Mouse (Mus musculus): Measurements from ENCODE around the gene H2-D1. TPM values are rescaled to one million over a fixed set of nuclear protein-coding genes. Genes with fewer than 3 reads are reported as not detected.

Gene H2-D1
- polyA plus RNA-seq, 1 experiment from 2014 or later, result 37.7 TPM

GRCm38 (mm10) chr17:35251981-35252380, 10.5 kb upstream of the H2-D1 start:
- Histone ChIP-seq H3K4me3 (no peak overlapping the region), H3K36me3 (ENCODE audit: poor library complexity, severe bottlenecking) (peaks cover 77% of the 10 kb centered on the region), H3K9ac (no peak overlapping the region), H3K27ac (no peak overlapping the region), H3K4me1 (peaks cover 10% of the 10 kb centered on the region; the same call in 1 of the 2 replicates), H3K9me3 (replicated peaks) (no peaks in the 10 kb centered on the region), H3K27me3 (no peaks in the 10 kb centered on the region), H3K4me2 (no peak overlapping the region)
- WGBS, result 83% methylated on average over 5 of the region's 5 CpGs
- no peak for ATAC-seq

DNA sequence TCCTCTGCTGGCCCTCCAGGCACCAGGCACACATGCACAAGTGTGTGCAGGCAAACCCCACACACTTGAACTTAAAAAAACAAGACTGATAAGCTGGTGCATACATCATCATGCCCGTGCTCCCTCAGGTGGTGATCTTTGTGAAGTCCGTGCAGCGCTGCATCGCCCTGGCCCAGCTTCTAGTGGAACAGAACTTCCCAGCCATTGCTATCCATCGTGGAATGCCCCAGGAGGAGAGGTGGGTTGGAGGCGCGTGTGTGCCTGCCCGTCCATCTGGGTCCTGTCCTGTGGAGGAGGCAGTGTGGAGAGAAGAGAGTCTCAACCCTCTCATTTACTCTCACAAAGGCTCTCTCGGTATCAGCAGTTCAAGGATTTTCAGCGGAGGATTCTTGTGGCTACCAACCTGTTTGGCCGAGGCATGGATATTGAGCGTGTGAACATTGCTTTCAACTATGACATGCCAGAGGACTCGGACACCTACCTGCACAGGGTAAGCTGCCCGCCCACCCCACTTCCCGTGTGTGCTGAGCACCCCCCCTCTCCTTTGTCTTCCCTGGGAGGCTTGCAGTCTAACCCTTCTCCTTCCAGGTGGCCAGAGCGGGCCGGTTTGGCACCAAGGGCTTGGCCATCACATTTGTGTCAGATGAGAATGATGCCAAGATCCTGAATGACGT, 9.8 kb upstream of the H2-D1 start:
- no peak overlapping the region for H3K27ac ChIP-seq
- WGBS, result 85% methylated on average over 18 of the region's 18 CpGs
- H3K4me2 ChIP-seq, result no peak overlapping the region
- H3K4me3 ChIP-seq, result no peak overlapping the region
- ATAC-seq, result no peak
- H3K27me3 ChIP-seq, result no peaks in the 10 kb centered on the region
- H3K9ac ChIP-seq, result no peak overlapping the region
- no peaks in the 10 kb centered on the region for H3K9me3 ChIP-seq (replicated peaks)
- peaks cover 70% of the 10 kb centered on the region for H3K36me3 ChIP-seq (ENCODE audit: poor library complexity, severe bottlenecking)
- H3K4me1 ChIP-seq, result peaks cover 3% of the 10 kb centered on the region; the same call in 1 of the 2 replicates

GRCm38 (mm10) chr17:35253293-35254093, 9.0 kb upstream of the H2-D1 start:
- H3K9me3 ChIP-seq (replicated peaks), result no peaks in the 10 kb centered on the region
- no peaks in the 10 kb centered on the region for H3K4me1 ChIP-seq
- H3K27ac ChIP-seq, result no peak overlapping the region
- no peak overlapping the region for H3K9ac ChIP-seq
- WGBS, result 87% methylated on average over 32 of the region's 32 CpGs
- H3K4me2 ChIP-seq, result no peak overlapping the region
- no peaks in the 10 kb centered on the region for H3K27me3 ChIP-seq
- H3K4me3 ChIP-seq, result no peak overlapping the region
- peak; percentile 20 for ATAC-seq
- H3K36me3 ChIP-seq (ENCODE audit: poor library complexity, severe bottlenecking), result peaks cover 62% of the 10 kb centered on the region

DNA sequence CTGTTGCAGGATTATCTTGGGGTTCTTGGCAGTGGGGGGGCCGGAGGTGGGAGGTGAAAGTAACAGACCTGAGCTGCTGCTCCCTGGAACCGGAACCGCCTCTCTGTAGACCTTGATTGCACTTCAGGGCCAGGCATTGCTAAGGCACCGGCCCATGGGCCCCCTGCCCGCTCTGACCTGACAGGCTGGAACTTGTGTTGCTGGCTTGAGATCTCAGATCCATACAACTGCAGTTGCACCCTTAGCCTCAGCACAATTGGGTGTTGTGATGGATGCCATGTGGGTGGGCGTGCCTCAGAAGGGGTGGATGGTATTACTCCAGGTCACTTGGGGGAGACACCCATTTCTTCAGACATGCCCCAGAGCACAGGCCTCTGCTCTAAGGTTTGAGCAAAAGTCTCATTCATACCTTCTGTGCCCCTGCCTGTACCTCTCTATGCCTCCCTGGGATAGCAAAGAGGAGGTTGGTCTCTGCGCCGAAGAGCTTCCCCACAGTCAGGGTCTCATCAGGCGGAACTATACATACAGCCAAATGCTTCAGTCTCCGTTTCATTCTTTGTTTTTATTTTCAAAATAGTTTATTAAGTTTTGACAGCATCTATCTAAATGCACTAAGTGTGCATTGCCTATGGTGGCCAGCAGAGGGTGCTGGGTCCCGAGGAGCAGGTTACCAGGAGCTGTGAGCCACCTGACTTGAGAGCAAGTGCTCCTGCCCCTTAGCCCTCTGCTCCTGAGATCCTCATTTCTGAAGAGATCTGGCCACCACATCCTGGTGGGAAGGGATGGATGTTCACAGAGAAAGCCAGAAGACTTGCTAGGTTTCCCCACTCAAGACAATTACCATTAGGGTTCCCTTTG, 8.1 kb upstream of the H2-D1 start:
- no peak overlapping the region for H3K27ac ChIP-seq
- H3K9ac ChIP-seq, result no peak overlapping the region
- no peak overlapping the region for H3K4me3 ChIP-seq
- peaks cover 53% of the 10 kb centered on the region for H3K36me3 ChIP-seq (ENCODE audit: poor library complexity, severe bottlenecking)
- no peaks in the 10 kb centered on the region for H3K9me3 ChIP-seq (replicated peaks)
- no peak overlapping the region for H3K4me2 ChIP-seq
- no peaks in the 10 kb centered on the region; the same call in 1 of the 2 replicates for H3K27me3 ChIP-seq
- peak; percentile 22 for ATAC-seq
- no peaks in the 10 kb centered on the region for H3K4me1 ChIP-seq
- WGBS, result 61% methylated on average over 11 of the region's 11 CpGs

GRCm38 (mm10) chr17:35255301-35255700, 7.2 kb upstream of the H2-D1 start:
- ATAC-seq, result no peak
- Histone ChIP-seq H3K27me3 (no peaks in the 10 kb centered on the region; the same call in 1 of the 2 replicates), H3K27ac (no peak overlapping the region), H3K4me3 (no peak overlapping the region), H3K9me3 (replicated peaks) (no peaks in the 10 kb centered on the region), H3K4me2 (no peak overlapping the region), H3K36me3 (ENCODE audit: poor library complexity, severe bottlenecking) (peaks cover 44% of the 10 kb centered on the region), H3K4me1 (no peaks in the 10 kb centered on the region), H3K9ac (no peak overlapping the region)
- WGBS, result 63% methylated on average over 3 of the region's 3 CpGs

GRCm38 (mm10) chr17:35255704-35256103, 6.8 kb upstream of the H2-D1 start:
- 63% methylated on average over 4 of the region's 4 CpGs for WGBS
- no peak overlapping the region for H3K9ac ChIP-seq
- no peak for ATAC-seq

GRCm38 (mm10) chr17:35257378-35257777, 5.2 kb upstream of the H2-D1 start:
- H3K9me3 ChIP-seq (replicated peaks), result no peaks in the 10 kb centered on the region
- 82% methylated on average over 1 of the region's 1 CpGs for WGBS
- H3K9ac ChIP-seq, result 0 out of 2 replicates have a peak overlapping the region, but pooled peaks have one; percentile 18
- H3K27ac ChIP-seq, result no peak overlapping the region
- peaks cover 24% of the 10 kb centered on the region for H3K36me3 ChIP-seq (ENCODE audit: poor library complexity, severe bottlenecking)
- 0 out of 2 replicates have a peak, but pooled peaks cover under 1% of the 10 kb centered on the region for H3K4me1 ChIP-seq
- no peak overlapping the region for H3K4me2 ChIP-seq
- H3K27me3 ChIP-seq, result peaks cover 11% of the 10 kb centered on the region
- no peak overlapping the region for H3K4me3 ChIP-seq
- ATAC-seq, result no peak

More at GRCm38 (mm10) chr17:35255704-35256103, 6.8 kb upstream of the H2-D1 start:
- H3K27ac ChIP-seq, result no peak overlapping the region
- no peaks in the 10 kb centered on the region for H3K4me1 ChIP-seq
- no peaks in the 10 kb centered on the region for H3K9me3 ChIP-seq (replicated peaks)
- no peak overlapping the region for H3K4me2 ChIP-seq
- H3K4me3 ChIP-seq, result no peak overlapping the region
- H3K27me3 ChIP-seq, result no peaks in the 10 kb centered on the region; the same call in 1 of the 2 replicates
- peaks cover 40% of the 10 kb centered on the region for H3K36me3 ChIP-seq (ENCODE audit: poor library complexity, severe bottlenecking)

DNA sequence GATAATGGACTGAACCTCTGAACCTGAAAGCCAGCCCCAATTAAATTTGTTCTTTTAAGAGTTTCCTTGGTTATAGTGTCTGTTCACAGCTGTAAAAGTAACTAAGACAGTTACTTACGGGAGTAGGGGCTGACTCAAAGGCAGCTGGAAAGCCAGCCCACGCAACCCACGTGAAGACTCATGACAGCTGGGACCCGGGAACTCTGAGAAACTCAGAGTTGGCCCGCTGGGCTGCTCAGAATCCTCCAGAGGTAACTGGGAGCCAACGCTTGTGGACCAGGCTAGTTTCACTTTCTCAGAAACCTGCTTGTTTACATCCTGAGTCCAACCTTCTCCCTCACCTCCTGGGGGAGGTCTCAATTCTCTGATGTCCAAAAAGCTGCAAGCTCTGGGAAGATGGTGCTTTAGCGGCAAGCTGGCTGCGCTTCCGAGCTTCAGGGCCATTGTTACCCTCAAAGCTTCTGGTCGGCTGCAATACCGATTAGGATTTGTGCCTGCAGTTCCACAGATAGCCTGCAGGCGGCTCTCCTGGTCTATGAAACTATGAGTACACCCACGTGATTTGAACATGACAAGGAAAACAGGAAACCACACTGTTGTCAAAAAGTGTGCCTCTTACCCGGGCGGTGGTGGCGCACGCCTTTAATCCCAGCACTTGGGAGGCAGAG, 4.6 kb upstream of the H2-D1 start:
- Histone ChIP-seq H3K27ac (no peak overlapping the region), H3K4me3 (peak overlapping the region; percentile 14), H3K27me3 (peaks cover 13% of the 10 kb centered on the region), H3K9me3 (replicated peaks) (no peaks in the 10 kb centered on the region), H3K4me1 (0 out of 2 replicates have a peak, but pooled peaks cover 4% of the 10 kb centered on the region), H3K4me2 (peak overlapping the region; percentile 51), H3K36me3 (ENCODE audit: poor library complexity, severe bottlenecking) (peaks cover 19% of the 10 kb centered on the region), H3K9ac (0 out of 2 replicates have a peak overlapping the region, but pooled peaks have one; percentile 18)
- WGBS, result 13% methylated on average over 17 of the region's 17 CpGs
- ATAC-seq, result no peak

DNA sequence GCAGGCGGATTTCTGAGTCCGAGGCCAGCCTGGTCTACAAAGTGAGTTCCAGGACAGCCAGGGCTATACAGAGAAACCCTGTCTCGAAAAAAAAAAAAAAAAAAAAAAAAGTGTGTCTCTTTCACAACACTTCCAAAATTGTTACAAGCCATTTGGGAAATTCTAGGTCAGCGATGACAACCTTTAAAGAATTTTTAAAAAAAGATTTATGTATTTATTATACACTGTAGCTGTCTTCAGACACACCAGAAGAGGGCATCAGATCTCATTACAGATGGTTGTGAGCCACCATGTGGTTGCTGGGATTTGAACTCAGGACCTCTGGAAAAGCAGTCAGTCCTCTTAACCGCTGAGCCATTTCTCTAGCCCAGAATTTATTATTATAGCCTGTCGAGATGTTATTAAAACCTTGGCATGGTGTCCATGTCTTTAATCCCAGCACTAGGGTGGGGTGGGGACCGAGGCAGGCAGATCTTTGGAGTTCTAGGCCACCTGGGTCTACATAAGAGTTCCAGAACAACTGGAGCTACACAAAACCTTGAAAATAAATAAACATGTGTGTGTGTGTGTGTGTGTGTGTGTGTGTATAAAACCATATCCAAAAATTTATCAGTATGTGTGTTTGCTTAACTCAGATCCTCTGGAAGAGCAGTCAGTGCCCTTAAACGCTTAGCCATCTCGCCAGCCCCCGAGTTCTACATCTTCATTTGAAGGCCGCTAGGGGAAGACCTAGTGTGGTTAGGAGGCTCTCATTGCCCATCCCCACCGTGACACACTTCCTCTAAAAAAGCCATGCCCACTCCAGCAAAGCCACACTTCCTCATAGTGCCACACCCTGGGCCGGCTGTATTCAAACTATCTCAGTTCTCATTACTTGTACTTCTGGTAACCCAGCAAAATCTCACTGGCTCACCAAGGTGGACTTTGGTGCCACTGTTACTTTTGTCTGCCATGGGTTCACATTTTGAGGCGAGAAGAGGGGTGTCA, 3.7 kb upstream of the H2-D1 start:
- peaks cover 10% of the 10 kb centered on the region for H3K36me3 ChIP-seq (ENCODE audit: poor library complexity, severe bottlenecking)
- H3K4me1 ChIP-seq, result 0 out of 2 replicates have a peak, but pooled peaks cover 7% of the 10 kb centered on the region
- ATAC-seq, result no peak
- no peak overlapping the region for H3K4me3 ChIP-seq
- H3K27me3 ChIP-seq, result peaks cover 14% of the 10 kb centered on the region
- no peak overlapping the region for H3K27ac ChIP-seq
- WGBS, result 59% methylated on average over 13 of the region's 14 CpGs
- no peaks in the 10 kb centered on the region for H3K9me3 ChIP-seq (replicated peaks)
- H3K9ac ChIP-seq, result no peak overlapping the region
- no peak overlapping the region for H3K4me2 ChIP-seq

DNA sequence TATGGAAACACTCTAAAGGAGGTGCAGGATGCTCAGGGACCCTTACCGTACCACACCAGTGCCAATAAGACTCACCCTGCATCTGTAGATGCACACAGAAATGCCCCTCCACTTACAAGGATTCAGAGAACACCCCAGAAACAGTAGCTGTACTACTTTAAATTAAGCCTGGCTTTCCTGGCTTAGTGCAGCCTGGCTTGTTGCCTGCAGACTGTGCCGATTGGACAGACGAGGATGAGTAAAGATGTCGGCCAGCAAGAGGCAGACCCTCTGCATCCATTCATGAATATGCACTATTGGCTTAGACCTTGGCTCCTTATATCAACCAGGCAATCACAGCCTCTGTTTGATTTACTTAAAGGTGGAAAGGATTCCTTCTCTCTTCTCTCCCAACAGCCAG, 2.9 kb upstream of the H2-D1 start:
- Histone ChIP-seq H3K4me1 (0 out of 2 replicates have a peak, but pooled peaks cover 10% of the 10 kb centered on the region), H3K4me3 (no peak overlapping the region), H3K4me2 (no peak overlapping the region), H3K36me3 (ENCODE audit: poor library complexity, severe bottlenecking) (peaks cover 2% of the 10 kb centered on the region), H3K27me3 (peaks cover 22% of the 10 kb centered on the region), H3K27ac (no peak overlapping the region), H3K9me3 (replicated peaks) (no peaks in the 10 kb centered on the region), H3K9ac (no peak overlapping the region)
- WGBS, result 77% methylated on average over 4 of the region's 4 CpGs
- ATAC-seq, result no peak
